Mouse (Mus musculus) kidney, adult 2 months (tissue): ENCODE data around the gene Carmil1. TPM values are rescaled to one million over a fixed set of nuclear protein-coding genes. Genes with fewer than 3 reads are reported as not detected.

ENCODE experiments used
- DNase-seq: peaks from one replicate; pipeline ENCODE4 v3.0.0; 2021
- H3K27ac ChIP-seq: fragments of 200-500 bp; 2 replicates; pipeline ENCODE4 v1.5.1; 2012; ENCODE audit warnings: low read depth, low read length, control low read depth, inconsistent platforms; ENCODE audit not compliant: insufficient read depth
- H3K27me3 ChIP-seq: fragments of 200-500 bp; replicated peaks from 2 replicates; pipeline ENCODE4 v1.6.1; 2012; ENCODE audit warnings: mild to moderate bottlenecking, moderate library complexity, low read length, inconsistent platforms; ENCODE audit not compliant: control insufficient read depth, insufficient read depth
- H3K36me3 ChIP-seq: fragments of 200-500 bp; 2 replicates; pipeline ENCODE4 v1.6.1; 2012; ENCODE audit warnings: mild to moderate bottlenecking, moderate library complexity, low read length, inconsistent platforms; ENCODE audit not compliant: control insufficient read depth, insufficient read depth
- H3K4me1 ChIP-seq: fragments of 200-500 bp; 2 replicates; pipeline ENCODE4 v1.6.1; 2011; ENCODE audit warnings: low read length; ENCODE audit not compliant: control insufficient read depth, insufficient read depth
- H3K4me3 ChIP-seq: fragments of 200-500 bp; 2 replicates; pipeline ENCODE4 v1.5.1; 2011; ENCODE audit warnings: mild to moderate bottlenecking, low read depth, low read length, control low read depth; ENCODE audit not compliant: insufficient read depth
- CTCF ChIP-seq: fragments of 200-500 bp; conservative IDR thresholded peaks from 2 replicates; pipeline ENCODE4 v1.5.1; 2011; ENCODE audit warnings: low read depth, mild to moderate bottlenecking, control low read depth, low read length, moderate library complexity, mixed read lengths; ENCODE audit not compliant: insufficient read depth, insufficient read length
- POLR2A ChIP-seq: fragments of 200-500 bp; IDR thresholded peaks from one replicate; pipeline ENCODE4 v1.6.1; 2011; ENCODE audit warnings: low read depth, low read length, control low read depth
- WGBS: fragments of 180-500 bp; shearing (Covaris S2); methylation state at CpG from one replicate; pipeline ENCODE4 v1.1.7; 2018; 5-methylcytosine and 5-hydroxymethylcytosine counted together
- polyA plus RNA-seq: library from polyadenylated mRNA; depleted of rRNA; stranded (reverse); fragments of >200 nt; gene quantifications from 2 replicates; pipeline ENCODE4 v1.2.3, GENCODE M21; 2012

Gene Carmil1
- polyA plus RNA-seq, 1 experiment, result 7.7 TPM

DNA sequence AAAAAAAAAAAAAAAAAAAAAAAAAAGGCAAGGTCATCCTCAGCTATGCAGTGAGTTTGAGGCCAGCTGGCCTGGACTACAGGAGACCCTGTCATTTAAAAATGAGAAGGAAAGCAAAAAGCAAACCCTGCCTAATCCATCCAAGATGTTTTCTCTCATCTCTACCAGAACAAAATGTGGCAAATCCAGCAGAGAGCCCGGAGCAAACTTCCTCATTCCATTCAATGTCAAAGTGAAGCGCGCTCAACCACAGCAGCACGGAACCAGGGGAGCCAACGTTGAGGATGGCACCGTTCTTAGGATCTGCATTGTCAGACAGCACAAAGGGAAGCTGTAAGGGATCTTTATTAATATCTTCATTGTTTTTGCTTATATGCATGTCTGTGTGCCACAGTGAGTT is 22.8 kb downstream of the Carmil1 start:
- TF ChIP-seq CTCF, result no peak
- TF ChIP-seq POLR2A, result no peak
- DNase-seq, result peak; percentile 51

DNA sequence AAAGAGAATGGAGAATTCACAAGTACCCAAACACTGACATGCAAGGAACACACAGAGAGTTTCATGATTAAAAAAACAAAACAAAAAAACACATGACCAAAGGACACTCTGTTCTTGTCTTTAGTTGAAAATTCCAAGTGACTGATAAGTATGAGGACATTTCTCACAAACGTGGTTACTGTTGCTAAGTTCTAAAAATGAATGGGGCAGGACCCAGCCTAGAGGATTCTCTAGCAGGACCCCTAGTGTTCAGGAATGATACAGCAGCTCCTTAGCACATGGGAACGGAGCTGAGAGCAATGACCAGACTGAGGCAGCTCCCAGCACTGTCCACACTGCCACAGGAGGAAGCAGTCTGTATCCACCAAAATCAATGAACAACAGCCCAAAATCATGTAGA is 26.6 kb downstream of the Carmil1 start:
- TF ChIP-seq POLR2A, result no peak
- TF ChIP-seq CTCF, result peak; percentile 59
- H3K27me3 ChIP-seq, result no peaks in the 10 kb centered on the region
- 16% methylated on average over 2 of the region's 2 CpGs for WGBS
- H3K36me3 ChIP-seq, result no peaks in the 10 kb centered on the region
- 0 out of 2 replicates have a peak, but pooled peaks cover 8% of the 10 kb centered on the region for H3K4me1 ChIP-seq
- H3K4me3 ChIP-seq, result no peak overlapping the region
- DNase-seq, result peak; percentile 66
- no peak overlapping the region for H3K27ac ChIP-seq

More for the DNA sequence above, 22.8 kb downstream of the Carmil1 start:
- Histone ChIP-seq H3K27me3 (no peaks in the 10 kb centered on the region), H3K36me3 (no peaks in the 10 kb centered on the region), H3K4me3 (no peak overlapping the region), H3K4me1 (peaks cover 16% of the 10 kb centered on the region; the same call in 1 of the 2 replicates), H3K27ac (peak overlapping the region; percentile 29; the same call in 1 of the 2 replicates)
- WGBS, result 50% methylated on average over 6 of the region's 6 CpGs

DNA sequence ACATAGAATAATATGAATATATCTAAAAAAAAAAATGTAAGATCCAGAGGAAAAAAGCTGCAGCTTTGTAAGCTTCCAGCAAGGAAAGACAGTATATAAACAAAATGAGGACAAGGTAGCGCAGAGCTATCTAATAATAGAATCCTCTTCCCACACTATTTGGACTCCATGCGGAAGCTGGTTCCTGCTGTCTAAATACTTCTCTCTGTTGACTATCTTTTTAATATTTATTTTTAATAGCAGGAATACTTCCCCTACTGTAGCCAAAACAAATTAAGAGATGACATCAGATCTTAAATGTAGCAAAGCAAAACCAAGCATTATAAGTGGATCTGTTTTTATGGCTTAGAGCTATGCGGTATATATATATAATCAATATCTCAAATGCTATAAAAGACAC is 27.0 kb downstream of the Carmil1 start:
- H3K27ac ChIP-seq, result no peak overlapping the region
- H3K4me3 ChIP-seq, result no peak overlapping the region
- no peak for DNase-seq
- TF ChIP-seq POLR2A, result no peak
- TF ChIP-seq CTCF, result no peak
- no peaks in the 10 kb centered on the region for H3K27me3 ChIP-seq
- 72% methylated on average over 3 of the region's 3 CpGs for WGBS
- H3K4me1 ChIP-seq, result 0 out of 2 replicates have a peak, but pooled peaks cover 8% of the 10 kb centered on the region
- no peaks in the 10 kb centered on the region for H3K36me3 ChIP-seq

DNA sequence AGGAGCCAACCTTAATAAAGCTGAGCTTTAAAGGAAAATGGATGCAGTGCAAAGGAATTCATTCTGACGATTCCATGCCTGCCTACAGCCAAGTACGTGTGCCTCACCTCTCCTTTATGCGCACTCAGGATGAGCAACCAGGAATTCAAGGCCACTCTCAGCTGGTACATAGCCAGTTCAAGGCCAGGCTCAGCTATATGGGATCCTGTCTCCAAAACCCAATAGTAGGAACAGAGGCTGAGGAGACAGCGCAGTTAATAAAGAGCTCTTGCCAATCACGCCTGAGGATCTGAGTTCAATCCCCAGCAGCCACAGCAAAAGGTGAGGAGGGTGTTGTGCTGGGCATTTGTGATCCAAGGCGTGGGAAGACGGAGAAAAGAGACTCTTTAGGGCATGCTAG is 29.4 kb downstream of the Carmil1 start:
- Histone ChIP-seq H3K4me3 (no peak overlapping the region), H3K36me3 (no peaks in the 10 kb centered on the region), H3K27me3 (no peaks in the 10 kb centered on the region), H3K4me1 (peaks cover 6% of the 10 kb centered on the region; the same call in 1 of the 2 replicates), H3K27ac (no peak overlapping the region)
- TF ChIP-seq CTCF, result no peak
- no peak for TF ChIP-seq POLR2A
- DNase-seq, result no peak
- 95% methylated on average over 7 of the region's 7 CpGs for WGBS

DNA sequence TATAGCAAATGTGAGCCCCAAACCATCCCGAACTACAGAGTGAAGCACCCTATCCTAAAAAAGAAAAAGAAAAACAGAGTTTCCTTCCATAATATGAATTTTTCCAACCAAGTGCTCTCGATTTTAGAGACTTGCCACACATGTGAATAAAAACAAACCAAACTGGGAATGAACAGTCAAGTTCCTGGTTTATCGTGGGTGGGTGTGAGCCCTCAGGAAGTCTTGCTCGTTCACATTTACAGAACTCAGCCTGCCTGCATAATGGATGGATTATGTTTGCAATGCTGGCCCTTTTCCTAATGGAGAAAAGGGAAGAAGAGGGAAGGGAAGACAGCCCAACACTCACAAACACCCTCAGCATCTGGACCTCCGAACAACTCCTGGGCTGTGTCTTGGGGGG is 32.7 kb downstream of the Carmil1 start:
- peaks cover 7% of the 10 kb centered on the region; the same call in 1 of the 2 replicates for H3K4me1 ChIP-seq
- no peak overlapping the region for H3K27ac ChIP-seq
- H3K27me3 ChIP-seq, result no peaks in the 10 kb centered on the region
- 72% methylated on average over 5 of the region's 5 CpGs for WGBS
- no peak for DNase-seq
- no peak overlapping the region for H3K4me3 ChIP-seq
- H3K36me3 ChIP-seq, result no peaks in the 10 kb centered on the region
- no peak for TF ChIP-seq POLR2A
- no peak for TF ChIP-seq CTCF

DNA sequence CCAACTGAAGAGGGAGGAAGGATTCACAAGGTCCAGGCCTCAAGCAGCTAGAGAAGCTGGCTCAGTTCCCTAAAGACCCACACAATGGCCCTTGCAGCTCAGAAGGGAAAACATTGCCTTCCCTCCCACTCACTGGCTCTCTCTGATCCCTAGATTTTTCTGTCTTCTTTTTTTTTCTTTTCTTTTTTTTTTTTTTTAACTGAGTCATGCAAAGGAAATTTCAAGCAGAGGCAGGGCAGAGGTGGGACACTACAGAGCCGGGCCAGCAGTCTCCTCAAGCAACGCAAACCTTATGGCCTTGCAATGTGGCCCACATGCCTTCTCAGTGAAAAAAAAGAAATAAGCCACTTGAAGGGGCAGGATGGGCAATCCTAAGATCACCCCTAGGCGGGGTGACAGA is 33.2 kb downstream of the Carmil1 start:
- no peak for DNase-seq
- TF ChIP-seq CTCF (no peak), POLR2A (no peak)
- no peaks in the 10 kb centered on the region for H3K27me3 ChIP-seq
- no peaks in the 10 kb centered on the region for H3K36me3 ChIP-seq
- H3K4me3 ChIP-seq, result no peak overlapping the region
- H3K27ac ChIP-seq, result no peak overlapping the region
- WGBS, result 68% methylated on average over 3 of the region's 3 CpGs
- H3K4me1 ChIP-seq, result peaks cover 12% of the 10 kb centered on the region; the same call in 1 of the 2 replicates

DNA sequence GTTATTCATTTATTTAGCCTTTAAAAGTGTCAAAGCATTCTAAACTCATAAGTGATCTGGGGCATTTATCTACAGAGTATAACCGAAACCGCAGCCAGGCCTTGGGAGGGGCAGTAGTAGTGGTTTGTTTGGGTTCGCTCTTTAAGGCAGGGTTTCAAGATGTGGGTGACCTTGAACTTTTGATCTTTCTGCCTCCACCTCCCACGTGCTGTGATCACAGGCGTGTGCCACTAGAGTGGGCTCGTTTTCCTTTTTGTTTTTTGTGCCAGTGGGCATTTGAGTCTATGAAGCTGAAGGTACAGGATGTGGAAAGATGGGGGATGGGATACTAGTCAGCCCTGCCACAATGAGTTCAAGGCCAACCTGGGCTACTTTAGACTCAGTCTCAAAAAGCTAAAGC is 34.3 kb downstream of the Carmil1 start:
- no peak overlapping the region for H3K4me3 ChIP-seq
- H3K36me3 ChIP-seq, result no peaks in the 10 kb centered on the region
- no peaks in the 10 kb centered on the region for H3K27me3 ChIP-seq
- TF ChIP-seq CTCF (no peak), POLR2A (no peak)
- DNase-seq, result peak; percentile 21
- H3K27ac ChIP-seq, result no peak overlapping the region
- WGBS, result 27% methylated on average over 6 of the region's 6 CpGs
- H3K4me1 ChIP-seq, result peaks cover 17% of the 10 kb centered on the region

DNA sequence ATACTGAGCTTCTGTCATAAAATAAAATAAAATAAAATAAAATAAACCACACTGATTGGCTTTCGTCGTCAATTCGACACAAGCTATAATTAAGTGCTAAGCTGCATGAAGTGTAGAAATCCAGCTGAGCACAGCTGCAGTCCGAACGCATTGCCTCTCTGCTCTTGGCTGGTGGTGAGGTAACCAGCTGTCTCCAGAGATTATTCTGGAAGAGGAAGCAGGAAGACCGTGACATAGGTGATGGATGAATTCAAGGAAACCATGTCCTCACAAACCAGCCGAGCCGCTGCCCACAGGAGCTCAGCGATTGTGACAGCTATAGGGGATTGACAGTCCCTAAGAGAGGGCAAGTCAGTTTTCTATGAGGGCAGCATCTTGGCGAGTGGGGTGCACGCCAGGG is 36.0 kb downstream of the Carmil1 start:
- Histone ChIP-seq H3K4me3 (no peak overlapping the region), H3K36me3 (no peaks in the 10 kb centered on the region), H3K4me1 (peaks cover 18% of the 10 kb centered on the region), H3K27me3 (no peaks in the 10 kb centered on the region), H3K27ac (no peak overlapping the region)
- no peak for DNase-seq
- TF ChIP-seq CTCF (no peak), POLR2A (no peak)
- 67% methylated on average over 11 of the region's 11 CpGs for WGBS
